Mouse (Mus musculus) heart, embryonic 15.5 days (tissue): Measurements from ENCODE around the gene Chmp6. TPM values are rescaled to one million over a fixed set of nuclear protein-coding genes. Genes with fewer than 3 reads are reported as not detected.
A peak's percentile ranks its signal among the peaks of the same experiment; 100 is the strongest.

Experiments used
- ATAC-seq: fragments of 200-750 bp; cut with Nextera tagmentation; replicated peaks from 2 replicates; pipeline ENCODE4 v1.8.0; 2017; ENCODE audit warnings: low read depth, moderate TSS enrichment; ENCODE audit not compliant: insufficient number of reproducible peaks, insufficient read depth, low FRiP score
- H3K27ac ChIP-seq: fragments of 300-500 bp; sonication (generic); 2 replicates; pipeline ENCODE4 v1.5.1; 2015; ENCODE audit warnings: mild to moderate bottlenecking, inconsistent platforms
- H3K27me3 ChIP-seq: fragments of 300-500 bp; sonication (generic); 2 replicates; pipeline ENCODE4 v1.6.1; 2015; ENCODE audit warnings: inconsistent platforms
- H3K36me3 ChIP-seq: fragments of 300-500 bp; sonication (generic); 2 replicates; pipeline ENCODE4 v1.6.1; 2015; ENCODE audit warnings: mild to moderate bottlenecking, inconsistent platforms
- H3K4me1 ChIP-seq: fragments of 300-500 bp; sonication (generic); replicated peaks from 2 replicates; pipeline ENCODE4 v1.6.1; 2015; ENCODE audit warnings: inconsistent platforms
- H3K4me2 ChIP-seq: fragments of 300-500 bp; sonication (generic); 2 replicates; pipeline ENCODE4 v1.6.1; 2015; ENCODE audit warnings: inconsistent platforms, mild to moderate bottlenecking, moderate library complexity
- H3K4me3 ChIP-seq: fragments of 300-500 bp; sonication (generic); 2 replicates; pipeline ENCODE4 v1.5.1; 2015; ENCODE audit warnings: mild to moderate bottlenecking, inconsistent platforms
- H3K9ac ChIP-seq: fragments of 300-500 bp; sonication (generic); 2 replicates; pipeline ENCODE4 v1.6.1; 2015; ENCODE audit warnings: mild to moderate bottlenecking, inconsistent platforms
- H3K9me3 ChIP-seq: fragments of 300-500 bp; sonication (generic); replicated peaks from 2 replicates; pipeline ENCODE4 v1.6.1; 2016; ENCODE audit warnings: inconsistent platforms
- WGBS: fragments of 180-500 bp; shearing (Covaris S2); methylation state at CpG from one replicate; pipeline ENCODE4 v1.1.7; 2015; ENCODE audit warnings: mixed read lengths; 5-methylcytosine and 5-hydroxymethylcytosine counted together
- polyA plus RNA-seq: library from polyadenylated mRNA; unstranded; fragments of >200 nt; fragmentation: Nextera tagmentation; extraction: Ambion mirVana; gene quantifications from 2 replicates; pipeline ENCODE4 v1.2.1, GENCODE M21; 2015

Chmp6 gene
- polyA plus RNA-seq, 1 experiment from 2014 or later, result 57.3 TPM

DNA sequence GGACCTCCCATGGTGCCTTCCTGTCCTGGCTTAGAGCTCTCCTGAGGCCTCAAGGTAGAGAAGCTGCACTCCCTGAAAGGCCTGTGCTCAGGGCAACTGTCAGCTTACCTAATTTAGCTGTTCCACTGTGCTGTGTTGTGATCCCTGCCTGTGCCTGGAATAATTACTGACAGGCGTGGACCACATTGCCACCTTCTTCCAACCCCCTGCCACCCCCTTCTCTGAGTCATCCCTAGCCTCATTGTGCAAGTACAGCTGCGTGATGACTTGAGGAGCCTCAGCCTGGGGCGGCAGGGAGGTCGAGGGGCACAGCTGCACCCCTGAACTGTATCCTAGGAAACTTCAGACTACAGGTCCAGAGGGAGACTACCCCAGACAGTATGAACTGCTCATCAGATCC lies 35.1 kb downstream of the Chmp6 start:
- 0 out of 2 replicates have a peak, but pooled peaks cover 6% of the 10 kb centered on the region for H3K27me3 ChIP-seq
- no peaks in the 10 kb centered on the region for H3K36me3 ChIP-seq
- H3K4me3 ChIP-seq, result no peak overlapping the region
- peaks cover 53% of the 10 kb centered on the region for H3K4me1 ChIP-seq
- H3K9ac ChIP-seq, result no peak overlapping the region
- H3K4me2 ChIP-seq, result no peak overlapping the region
- H3K27ac ChIP-seq, result no peak overlapping the region
- 66% methylated on average over 4 of the region's 4 CpGs for WGBS
- no peak for ATAC-seq
- H3K9me3 ChIP-seq, result no peaks in the 10 kb centered on the region

DNA sequence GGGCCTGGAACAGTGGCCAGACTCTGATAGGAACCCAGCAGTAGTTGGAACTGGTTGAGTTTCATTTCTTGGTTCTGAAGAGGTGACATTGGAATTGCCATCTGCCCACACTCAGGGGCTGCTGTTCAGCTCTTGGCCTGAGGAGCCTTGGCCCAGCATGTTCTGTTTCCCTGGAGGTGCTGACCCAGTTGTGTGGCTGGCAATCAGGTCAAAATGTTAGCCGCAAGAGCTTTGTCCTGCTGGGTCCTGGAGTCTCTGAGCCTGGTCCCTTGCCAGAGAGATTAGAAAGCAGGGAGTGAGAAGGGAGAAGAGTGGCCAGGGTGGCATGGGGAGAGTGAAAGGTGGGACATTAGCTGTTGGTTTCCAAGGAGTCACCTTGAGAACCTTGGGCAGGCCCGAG lies 35.6 kb downstream of the Chmp6 start:
- 53% methylated on average over 2 of the region's 2 CpGs for WGBS
- Histone ChIP-seq H3K4me2 (no peak overlapping the region), H3K4me3 (no peak overlapping the region), H3K27me3 (0 out of 2 replicates have a peak, but pooled peaks cover 6% of the 10 kb centered on the region), H3K9me3 (no peaks in the 10 kb centered on the region), H3K27ac (peak overlapping the region; percentile 44; the same call in 1 of the 2 replicates), H3K4me1 (peaks cover 53% of the 10 kb centered on the region), H3K36me3 (no peaks in the 10 kb centered on the region), H3K9ac (no peak overlapping the region)
- no peak for ATAC-seq

DNA sequence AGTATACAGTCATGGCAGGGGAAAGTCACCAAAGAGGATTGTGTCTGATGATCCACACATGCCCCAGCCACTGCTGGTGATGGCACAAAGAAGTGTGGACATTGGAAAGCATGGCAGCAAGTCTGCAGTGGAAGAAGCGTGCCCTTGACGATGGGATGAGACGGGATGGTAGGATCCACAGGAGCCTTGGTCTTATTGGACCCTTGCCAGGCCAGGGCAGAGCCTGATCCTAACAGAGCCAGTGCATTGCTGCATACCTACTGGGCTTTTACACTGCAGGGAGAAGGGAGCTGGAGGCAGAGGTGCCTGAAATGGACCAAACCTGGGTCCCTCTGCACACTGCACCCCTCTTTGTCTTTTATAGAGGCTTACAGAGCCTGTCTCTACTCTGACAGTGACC lies 37.3 kb downstream of the Chmp6 start:
- Histone ChIP-seq H3K4me3 (no peak overlapping the region), H3K4me1 (peaks cover 58% of the 10 kb centered on the region), H3K4me2 (no peak overlapping the region), H3K9me3 (no peaks in the 10 kb centered on the region), H3K27ac (no peak overlapping the region), H3K9ac (no peak overlapping the region), H3K36me3 (no peaks in the 10 kb centered on the region), H3K27me3 (no peaks in the 10 kb centered on the region)
- 91% methylated on average over 3 of the region's 3 CpGs for WGBS
- ATAC-seq, result no peak

DNA sequence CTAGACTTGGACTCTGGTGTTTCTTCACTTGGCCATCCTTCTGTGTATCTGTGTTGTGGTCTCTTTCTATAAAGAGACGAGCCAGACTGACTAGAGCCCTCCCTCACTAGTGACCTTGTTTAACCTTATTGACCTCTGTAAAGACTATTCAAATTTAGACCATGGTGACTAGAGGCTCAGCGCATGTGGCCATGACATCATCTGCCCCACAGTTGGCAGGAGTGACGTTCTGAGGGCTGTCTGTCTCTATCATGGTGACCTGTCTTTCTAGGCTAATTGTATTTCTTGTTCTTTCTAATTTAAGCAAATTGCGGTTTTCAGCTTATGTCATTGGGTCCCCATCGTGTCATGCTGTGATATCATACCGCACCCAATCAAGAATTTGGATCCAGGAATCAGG lies 38.1 kb downstream of the Chmp6 start:
- H3K36me3 ChIP-seq, result no peaks in the 10 kb centered on the region
- no peak overlapping the region for H3K9ac ChIP-seq
- H3K27me3 ChIP-seq, result no peaks in the 10 kb centered on the region
- no peak for ATAC-seq
- peaks cover 65% of the 10 kb centered on the region for H3K4me1 ChIP-seq
- no peak overlapping the region for H3K27ac ChIP-seq
- H3K4me2 ChIP-seq, result no peak overlapping the region
- H3K4me3 ChIP-seq, result no peak overlapping the region
- 86% methylated on average over 6 of the region's 6 CpGs for WGBS
- no peaks in the 10 kb centered on the region for H3K9me3 ChIP-seq

DNA sequence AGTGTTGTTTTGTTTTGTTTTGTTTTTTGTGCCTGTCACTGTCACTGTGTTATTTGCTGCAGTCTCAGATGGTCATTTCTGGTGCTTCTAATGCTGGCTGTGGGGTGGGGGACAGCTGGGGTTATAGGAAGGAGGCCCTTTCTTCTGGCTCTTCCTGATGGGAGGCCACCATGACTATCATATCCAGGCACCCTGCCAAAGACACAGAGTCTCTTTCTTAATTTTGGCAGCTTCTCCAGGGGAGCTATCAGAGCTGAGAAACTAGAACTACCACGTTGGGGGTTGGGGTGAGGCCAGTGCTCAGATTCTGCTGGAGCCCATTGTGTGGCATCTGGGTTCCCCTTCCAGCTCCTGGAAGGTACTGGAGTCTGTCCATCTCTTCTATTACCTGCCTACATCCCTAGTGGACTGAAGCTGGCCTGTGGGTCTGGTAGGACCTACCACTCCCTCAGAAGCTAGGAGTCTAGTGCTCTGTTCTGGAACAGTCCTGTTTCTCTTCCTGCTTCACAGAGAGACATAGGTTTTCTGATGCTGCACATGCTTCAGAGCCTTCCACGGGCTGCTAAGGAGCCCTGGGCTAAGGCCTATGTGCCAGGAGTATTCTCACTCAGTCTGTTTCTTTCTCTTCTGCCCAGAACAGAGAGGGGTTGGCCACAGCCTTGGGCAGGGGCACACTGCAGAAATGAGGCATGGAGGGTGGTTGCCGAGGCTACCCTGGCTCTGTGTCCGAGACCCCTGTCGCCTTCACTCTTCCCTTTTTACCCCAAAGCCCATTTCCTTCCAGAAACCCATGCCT lies 39.4 kb downstream of the Chmp6 start:
- no peak; the same call in 1 of the 2 replicates for ATAC-seq
- H3K27ac ChIP-seq, result peak overlapping the region; percentile 56
- no peaks in the 10 kb centered on the region for H3K9me3 ChIP-seq
- no peaks in the 10 kb centered on the region for H3K36me3 ChIP-seq
- no peak overlapping the region; the same call in 1 of the 2 replicates for H3K9ac ChIP-seq
- 45% methylated on average over 5 of the region's 5 CpGs for WGBS
- H3K4me3 ChIP-seq, result no peak overlapping the region
- H3K4me1 ChIP-seq, result peaks cover 69% of the 10 kb centered on the region
- 0 out of 2 replicates have a peak overlapping the region, but pooled peaks have one; percentile 3 for H3K4me2 ChIP-seq
- no peaks in the 10 kb centered on the region for H3K27me3 ChIP-seq

DNA sequence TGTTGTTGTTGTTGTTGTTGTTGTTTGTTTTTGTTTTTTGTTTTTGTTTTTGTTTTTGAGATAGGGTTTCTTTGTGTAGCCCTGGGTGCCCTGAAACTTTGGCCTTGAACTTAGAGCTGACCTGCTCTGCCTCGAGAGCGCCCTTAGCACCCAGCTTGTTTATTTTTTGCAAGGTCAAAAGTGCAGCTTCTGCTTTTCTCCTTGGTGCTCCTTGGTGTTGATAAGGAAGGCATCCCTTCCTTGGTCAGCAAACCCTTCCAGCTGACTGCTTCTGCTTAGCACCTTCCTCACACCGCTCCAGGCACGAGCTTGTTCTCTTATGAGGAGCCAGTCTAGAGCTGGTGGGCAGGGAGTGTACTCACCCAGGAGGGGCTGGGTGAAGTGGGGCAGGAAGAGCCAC lies 41.0 kb downstream of the Chmp6 start:
- Histone ChIP-seq H3K27ac (peak overlapping the region; percentile 67; the same call in 1 of the 2 replicates), H3K4me1 (peaks cover 56% of the 10 kb centered on the region)
- 51% methylated on average over 4 of the region's 4 CpGs for WGBS

DNA sequence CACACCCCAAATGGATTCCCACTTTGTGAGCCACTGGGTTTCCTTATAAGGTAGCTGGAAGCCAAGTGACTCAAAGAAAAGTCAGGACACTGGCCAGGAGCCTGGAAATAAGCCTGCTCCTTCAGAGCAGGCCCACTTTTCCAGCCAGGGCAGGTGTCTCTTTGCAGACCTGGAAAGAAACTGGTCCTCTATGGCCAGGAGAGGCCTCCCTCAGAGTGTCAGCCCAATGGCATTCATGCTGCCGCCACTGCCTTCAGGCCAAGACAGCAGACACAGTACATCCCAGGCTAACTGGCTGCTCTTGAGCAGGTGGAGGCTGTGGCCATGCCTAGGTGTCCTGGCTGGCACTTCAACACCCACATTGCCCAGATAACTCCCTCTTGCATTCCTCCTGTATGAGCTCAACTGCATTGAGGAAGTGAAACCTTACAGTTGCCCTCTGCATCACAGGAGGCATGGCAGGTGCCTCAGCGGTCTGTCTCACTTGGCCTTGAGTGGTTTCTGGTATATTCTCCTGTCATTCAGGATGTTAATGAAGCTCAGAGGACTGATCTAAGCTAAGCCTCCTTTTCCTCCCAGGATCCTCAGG lies 41.6 kb downstream of the Chmp6 start:
- ATAC-seq, result no peak
- peak overlapping the region; percentile 67 for H3K27ac ChIP-seq
- WGBS, result 42% methylated on average over 2 of the region's 2 CpGs
- no peak overlapping the region for H3K4me3 ChIP-seq
- H3K9me3 ChIP-seq, result no peaks in the 10 kb centered on the region
- no peak overlapping the region for H3K4me2 ChIP-seq
- no peaks in the 10 kb centered on the region for H3K27me3 ChIP-seq
- H3K9ac ChIP-seq, result no peak overlapping the region
- H3K36me3 ChIP-seq, result no peaks in the 10 kb centered on the region
- H3K4me1 ChIP-seq, result peaks cover 51% of the 10 kb centered on the region

More for the DNA sequence above, 41.0 kb downstream of the Chmp6 start:
- Histone ChIP-seq H3K27me3 (no peaks in the 10 kb centered on the region), H3K36me3 (no peaks in the 10 kb centered on the region), H3K9me3 (no peaks in the 10 kb centered on the region), H3K9ac (no peak overlapping the region), H3K4me3 (no peak overlapping the region), H3K4me2 (no peak overlapping the region)
- ATAC-seq, result no peak

DNA sequence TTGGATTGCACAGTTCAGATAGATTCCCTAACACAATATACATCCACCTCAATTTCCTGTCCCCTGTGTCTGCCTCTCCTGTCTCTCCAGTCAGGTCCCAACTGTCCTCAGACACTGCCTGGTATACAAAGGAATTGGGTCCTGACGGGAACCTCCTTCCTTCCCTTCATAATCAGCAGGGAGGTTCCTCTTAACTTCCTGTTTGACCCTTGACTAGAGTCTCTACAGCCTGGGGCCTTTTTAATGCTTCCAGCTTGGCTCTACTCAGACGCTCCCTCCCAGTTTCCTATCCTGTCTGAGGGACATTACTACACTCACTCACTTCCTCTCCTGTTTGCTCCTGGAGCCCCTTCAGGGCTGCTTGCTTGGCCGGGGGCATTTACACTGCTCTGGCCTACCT lies 42.2 kb downstream of the Chmp6 start:
- no peaks in the 10 kb centered on the region for H3K36me3 ChIP-seq
- H3K27me3 ChIP-seq, result no peaks in the 10 kb centered on the region
- no peaks in the 10 kb centered on the region for H3K9me3 ChIP-seq
- H3K9ac ChIP-seq, result no peak overlapping the region
- no peak overlapping the region for H3K4me3 ChIP-seq
- H3K4me1 ChIP-seq, result peaks cover 51% of the 10 kb centered on the region
- peak overlapping the region; percentile 12; the same call in 1 of the 2 replicates for H3K4me2 ChIP-seq
- WGBS, result 49% methylated on average over 3 of the region's 3 CpGs
- ATAC-seq, result no peak
- H3K27ac ChIP-seq, result peak overlapping the region; percentile 67

DNA sequence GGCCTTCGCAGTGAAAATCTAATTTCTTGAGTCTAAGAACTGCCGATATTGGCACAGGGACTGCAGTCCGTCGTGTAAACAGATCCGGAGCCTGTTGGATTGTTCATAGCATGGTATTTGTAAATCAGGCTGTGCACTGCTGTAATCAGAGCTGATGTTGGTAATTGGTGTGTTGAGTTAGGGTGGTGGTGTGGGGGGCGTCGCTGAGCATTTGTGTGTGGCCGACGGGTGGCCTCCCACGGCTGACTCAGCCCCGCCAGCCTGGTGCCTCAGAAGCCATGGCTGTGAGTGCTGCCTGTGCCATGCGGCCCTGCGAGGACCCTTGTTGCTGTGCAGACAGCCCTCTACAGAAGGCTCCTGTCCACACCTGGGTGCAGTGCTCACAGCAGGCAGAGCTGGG lies 43.3 kb downstream of the Chmp6 start:
- Histone ChIP-seq H3K27me3 (no peaks in the 10 kb centered on the region), H3K4me3 (no peak overlapping the region), H3K36me3 (no peaks in the 10 kb centered on the region), H3K4me2 (no peak overlapping the region), H3K27ac (no peak overlapping the region), H3K9ac (no peak overlapping the region), H3K4me1 (peaks cover 51% of the 10 kb centered on the region), H3K9me3 (no peaks in the 10 kb centered on the region)
- WGBS, result 77% methylated on average over 13 of the region's 13 CpGs
- ATAC-seq, result no peak

DNA sequence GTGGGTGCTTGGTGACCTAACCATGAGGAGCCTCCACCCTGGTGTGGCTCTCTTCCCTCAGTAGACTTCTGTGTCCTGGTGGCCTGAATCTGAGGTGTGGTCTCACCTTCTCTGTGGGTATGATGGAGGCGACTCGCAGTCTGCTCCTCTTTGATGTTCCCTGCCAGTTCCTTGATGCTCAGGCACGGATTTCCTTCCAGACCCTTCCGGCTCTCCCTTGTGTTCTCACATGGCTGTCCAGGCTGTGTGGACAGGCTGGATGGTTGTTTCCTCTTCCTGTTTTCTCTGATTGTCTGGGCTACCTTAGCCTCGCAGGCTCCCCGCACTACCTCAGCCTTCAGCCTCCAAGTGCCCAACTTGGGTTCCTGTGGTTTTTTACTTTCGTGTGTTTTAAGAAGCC lies 45.6 kb downstream of the Chmp6 start:
- Histone ChIP-seq H3K9me3 (no peaks in the 10 kb centered on the region), H3K4me2 (no peak overlapping the region), H3K9ac (no peak overlapping the region), H3K27ac (no peak overlapping the region), H3K4me3 (no peak overlapping the region), H3K4me1 (peaks cover 29% of the 10 kb centered on the region), H3K27me3 (no peaks in the 10 kb centered on the region), H3K36me3 (no peaks in the 10 kb centered on the region)
- 73% methylated on average over 7 of the region's 7 CpGs for WGBS
- no peak for ATAC-seq

DNA sequence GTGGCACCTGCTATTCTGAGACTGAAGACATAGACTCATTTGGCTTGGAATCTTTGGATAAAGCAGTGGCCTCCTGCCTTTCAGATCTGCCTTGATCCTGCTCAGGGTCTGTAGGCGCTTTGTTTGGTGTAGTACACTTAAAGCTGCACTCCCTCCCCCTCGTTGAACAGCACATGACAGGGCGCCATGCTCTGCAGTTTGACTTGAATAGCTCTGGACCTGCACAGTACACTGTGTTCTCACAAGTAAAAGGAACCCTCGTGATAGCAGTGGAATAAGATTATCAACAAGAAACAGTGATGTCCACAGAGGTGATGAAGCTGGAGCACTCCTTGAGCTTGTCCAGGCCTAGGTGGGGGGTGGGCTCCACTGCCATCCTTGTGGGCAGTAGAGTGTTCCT lies 46.5 kb downstream of the Chmp6 start:
- H3K4me2 ChIP-seq, result no peak overlapping the region
- H3K36me3 ChIP-seq, result no peaks in the 10 kb centered on the region
- no peak overlapping the region for H3K4me3 ChIP-seq
- H3K27ac ChIP-seq, result no peak overlapping the region
- no peaks in the 10 kb centered on the region for H3K27me3 ChIP-seq
- 60% methylated on average over 4 of the region's 4 CpGs for whole genome bisulfite sequencing
- no peak overlapping the region for H3K9ac ChIP-seq
- no peak; the same call in 1 of the 2 replicates for ATAC-seq
- peaks cover 20% of the 10 kb centered on the region for H3K4me1 ChIP-seq
- no peaks in the 10 kb centered on the region for H3K9me3 ChIP-seq
